Mouse (Mus musculus) embryo, embryonic 9.5 days (tissue): ENCODE measurements around the gene Wdr45.
"Not testable (repeated sequence)": the region's sequence is repeated elsewhere in the genome, so short reads cannot be mapped to it uniquely, and the experiment has no call there.

Source experiments
- DNase-seq: peaks from one replicate; pipeline ENCODE4 v3.0.0-alpha.2; 2017; ENCODE audit errors: extremely low spot score

Wdr45 gene

DNA sequence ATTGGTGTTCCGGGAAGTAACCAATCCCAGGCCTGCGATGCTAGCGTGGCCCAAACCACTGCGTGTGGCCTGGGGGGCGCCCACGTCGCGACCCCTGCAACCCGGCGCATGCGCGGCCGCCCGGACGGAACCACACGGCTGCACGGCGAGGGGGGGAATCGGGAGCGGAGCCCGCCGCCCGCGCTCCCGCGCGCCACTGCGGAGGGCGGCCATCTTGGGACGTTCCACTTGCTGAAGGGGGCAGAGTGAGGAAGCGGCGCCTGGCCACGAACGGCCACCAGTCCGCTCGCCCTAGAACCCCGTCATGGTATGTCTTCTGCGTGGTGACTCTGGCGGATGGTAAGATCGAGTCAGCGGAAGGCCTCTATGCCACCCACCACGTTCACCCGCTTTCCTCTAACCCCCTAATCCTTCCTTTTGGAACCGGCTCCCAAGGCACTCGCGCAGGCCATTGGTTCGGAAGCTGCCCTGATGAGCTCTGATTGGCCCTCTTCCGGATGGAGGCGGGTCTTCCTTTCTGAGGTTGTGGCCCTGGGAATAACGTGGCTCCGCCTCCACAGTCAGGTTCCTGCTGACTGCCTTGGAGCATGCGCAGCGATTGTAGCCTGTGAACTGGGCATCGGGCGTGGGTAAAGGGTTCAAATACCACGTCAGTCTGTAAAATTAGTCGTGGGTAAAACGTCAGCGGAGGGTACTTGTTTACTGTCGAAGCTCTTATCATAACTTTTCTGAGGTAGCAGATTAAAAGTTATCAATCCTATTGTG, at the start of gene Wdr45:
TSS of gene Wdr45 (plus strand) at position 199 of the 765 bp plus-strand sequence.
- peak; percentile 87 for DNase-seq

DNA sequence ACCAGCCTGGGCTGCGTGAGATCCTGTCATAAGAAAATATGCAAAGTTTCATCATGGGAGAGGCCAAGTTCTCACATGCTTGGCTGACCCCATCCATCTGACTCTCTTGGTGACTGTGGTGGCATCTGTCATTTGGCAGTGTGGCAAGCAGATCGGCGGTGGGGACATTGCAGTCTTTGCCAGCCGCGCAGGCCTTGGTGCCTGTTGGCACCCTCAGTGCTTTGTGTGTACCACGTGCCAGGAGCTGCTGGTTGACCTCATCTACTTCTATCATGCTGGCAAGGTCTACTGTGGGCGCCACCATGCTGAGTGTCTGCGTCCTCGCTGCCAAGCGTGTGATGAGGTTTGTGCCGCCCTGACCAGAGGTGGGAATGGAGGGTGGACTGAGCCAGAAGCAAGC, 49.3 kb upstream of the Wdr45 start:
- no peak for DNase-seq

DNA sequence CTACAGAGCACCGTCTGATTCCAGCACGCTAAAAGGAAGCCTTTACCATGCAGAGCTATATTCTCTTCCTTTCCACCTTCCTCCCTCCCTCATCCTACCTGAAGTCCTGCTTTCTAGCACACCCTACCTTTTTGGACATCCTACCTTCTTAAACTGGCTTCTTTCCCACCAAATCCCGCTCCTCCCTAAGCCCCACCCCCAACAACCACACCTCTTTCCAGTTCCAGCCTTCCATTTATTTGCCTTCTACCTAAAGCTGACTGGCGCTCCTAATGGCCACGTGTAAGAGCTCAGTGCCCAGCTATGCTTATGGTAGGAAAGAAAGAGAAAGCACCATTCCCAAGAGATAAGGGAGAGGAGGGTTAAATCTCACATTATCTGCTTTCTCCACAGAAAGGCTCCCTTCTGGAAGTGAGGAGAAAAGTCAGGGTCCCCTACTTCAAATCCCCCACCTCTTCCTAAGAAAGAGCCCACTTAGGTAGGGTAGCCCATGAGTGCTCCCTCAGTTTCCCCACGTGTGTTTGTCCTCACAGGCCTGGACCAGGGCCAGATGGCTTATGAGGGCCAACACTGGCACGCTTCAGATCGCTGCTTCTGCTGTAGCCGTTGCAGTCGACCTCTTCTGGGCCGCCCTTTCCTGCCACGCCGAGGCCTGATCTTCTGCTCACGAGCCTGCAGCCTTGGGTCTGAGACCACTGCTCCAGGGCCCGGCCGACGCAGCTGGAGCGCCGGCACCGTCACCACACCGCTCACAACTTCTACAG, 48.2 kb upstream of the Wdr45 start:
- DNase-seq, result no peak

DNA sequence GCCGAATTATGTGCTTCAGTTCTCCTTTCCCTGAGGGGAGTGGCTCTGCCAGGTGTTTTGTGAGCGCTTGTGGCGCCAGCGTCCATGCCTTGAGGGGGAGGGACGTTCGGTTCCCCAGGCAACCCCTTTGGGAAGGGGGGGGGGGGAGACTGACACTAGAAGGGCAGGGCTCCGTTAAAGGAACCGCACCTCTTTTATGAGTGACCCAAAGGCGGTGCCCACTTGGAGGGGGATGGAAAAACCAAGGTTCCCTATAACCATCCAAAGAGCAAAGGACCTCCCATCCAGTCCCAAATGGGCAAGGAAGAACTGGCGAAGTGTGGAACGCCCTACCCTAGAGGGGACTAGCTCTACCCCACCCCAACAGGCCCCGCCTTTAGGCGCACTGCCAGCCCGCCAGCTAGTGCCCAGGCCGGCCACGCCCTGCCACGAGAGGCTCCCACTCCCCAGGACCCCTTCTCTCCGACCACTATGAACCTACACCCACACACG, 43.7 kb upstream of the Wdr45 start:
- peak; percentile 54 for DNase-seq

DNA sequence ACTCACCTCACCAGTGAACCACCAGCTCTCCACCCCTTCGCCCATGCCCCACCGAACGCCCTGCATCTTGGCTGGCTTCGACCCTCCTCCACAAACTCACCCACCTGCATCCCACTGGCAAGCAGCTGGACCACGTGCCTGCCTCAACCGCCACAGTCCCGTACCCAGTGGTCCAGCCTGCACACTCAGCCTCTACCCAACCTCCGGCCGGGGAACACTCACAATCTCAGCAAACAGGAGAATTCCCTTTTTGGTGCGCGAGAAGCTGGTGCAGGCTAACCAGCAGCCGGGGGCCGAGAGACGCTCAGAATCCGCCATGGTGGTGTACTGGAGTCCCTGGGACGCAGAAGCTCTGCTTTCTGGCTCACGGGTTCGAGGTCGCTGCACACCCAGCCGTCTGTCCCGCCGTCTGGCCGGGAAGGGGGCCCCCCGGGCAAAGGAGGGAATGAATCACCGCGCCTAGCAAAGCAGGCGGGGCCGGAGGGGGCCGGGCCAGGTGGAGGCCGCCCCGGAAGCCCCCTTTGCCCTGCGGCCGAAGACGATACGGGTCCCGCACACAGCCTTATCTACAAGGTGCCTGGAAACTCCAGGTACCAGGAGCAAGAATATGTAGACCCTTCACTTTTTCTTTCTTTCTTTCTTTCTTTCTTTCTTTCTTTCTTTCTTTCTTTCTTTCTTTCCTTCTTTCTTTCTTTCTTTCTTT, 43.1 kb upstream of the Wdr45 start, which contains the start of gene Plp2:
TSS of gene Plp2 (minus strand) at position 470 of the 703 bp plus-strand sequence.
- DNase-seq, result peak; percentile 28

DNA sequence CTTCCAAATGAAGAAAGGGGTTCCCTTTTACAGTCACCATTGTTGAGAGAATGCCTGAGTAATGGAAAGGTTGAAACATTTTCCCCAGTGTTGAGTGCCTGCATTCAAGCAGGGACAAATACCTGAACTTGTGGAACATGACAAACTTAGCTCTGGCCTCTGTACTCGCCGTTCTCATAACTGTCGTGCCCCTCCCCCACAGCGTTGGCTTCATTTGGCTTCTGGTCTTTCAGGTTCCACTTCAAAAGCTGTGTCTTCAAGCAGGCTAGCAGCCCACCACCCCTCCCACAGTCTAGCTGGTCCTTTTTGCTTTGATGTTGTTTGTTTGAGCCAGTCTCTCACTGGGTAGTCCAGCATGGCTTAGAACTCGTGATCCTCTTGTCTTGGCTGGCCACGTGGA, 41.4 kb upstream of the Wdr45 start:
- no peak for DNase-seq

DNA sequence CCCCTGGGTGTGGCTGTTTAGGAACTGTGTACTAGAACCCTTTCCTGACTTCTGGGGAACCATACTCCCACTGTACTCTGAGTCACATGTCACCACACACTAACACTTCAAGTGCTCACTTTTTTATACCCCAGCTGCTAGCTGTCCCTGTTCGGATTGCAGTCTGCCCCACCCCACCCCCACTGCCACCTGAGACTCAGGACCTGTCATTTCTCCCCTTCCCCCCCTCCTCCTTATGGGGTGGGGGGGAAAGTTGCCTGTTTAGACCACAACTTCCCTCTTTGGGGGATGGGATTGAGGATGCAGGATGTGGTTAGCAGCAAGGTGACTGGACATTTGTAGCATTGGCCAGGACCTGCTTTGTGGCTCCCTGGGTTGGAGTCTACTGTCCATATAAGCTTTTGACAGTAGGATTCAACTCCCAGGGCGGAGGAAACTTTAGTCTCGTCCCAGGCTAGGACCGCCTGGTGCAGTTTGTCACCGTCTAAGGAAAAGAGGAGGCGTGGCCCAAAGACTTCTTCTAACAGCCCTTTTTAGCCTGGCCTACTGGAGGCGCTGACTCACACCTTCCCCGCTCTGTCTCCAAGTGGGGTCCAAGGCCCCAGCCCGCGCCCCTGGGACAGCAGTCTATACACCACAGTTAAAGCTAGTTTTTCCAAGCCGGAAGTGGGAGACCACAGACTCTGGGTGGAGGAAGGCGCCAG, 40.4 kb upstream of the Wdr45 start:
- DNase-seq, result no peak

DNA sequence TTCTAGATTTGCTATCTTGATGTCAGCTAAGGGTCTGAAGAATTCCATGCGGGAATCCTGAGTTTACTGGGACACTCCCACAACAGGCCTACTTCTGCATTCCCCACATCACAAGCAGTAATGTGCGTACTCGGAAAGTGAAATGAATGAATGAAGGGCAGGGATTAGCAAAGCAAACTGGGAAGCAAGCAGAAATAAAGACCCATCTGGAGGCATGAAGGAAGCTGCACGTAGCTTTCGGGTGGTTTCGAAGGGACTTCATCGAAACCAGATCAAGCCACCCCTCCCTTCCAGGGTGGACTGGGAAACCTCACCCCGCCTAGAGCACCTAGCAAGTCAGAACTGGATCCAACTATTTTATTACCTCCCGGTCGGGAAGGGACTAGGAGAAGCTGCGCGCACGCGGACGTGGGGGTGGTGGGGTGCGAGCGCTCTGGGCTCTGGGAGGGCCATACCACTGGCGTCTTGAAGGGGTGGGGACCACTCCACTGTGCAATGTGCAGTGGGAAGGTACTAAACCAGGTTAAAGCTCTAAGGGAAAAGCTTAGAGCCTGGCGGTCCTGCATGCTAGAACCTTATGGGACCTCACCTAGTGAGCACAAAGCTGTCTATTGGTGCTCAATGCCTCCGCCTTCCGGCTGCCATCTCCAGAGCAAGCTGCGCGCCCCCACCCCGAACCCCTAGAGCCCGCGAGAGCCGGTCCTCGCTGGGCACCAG, 39.7 kb upstream of the Wdr45 start:
- DNase-seq, result peak; percentile 22

DNA sequence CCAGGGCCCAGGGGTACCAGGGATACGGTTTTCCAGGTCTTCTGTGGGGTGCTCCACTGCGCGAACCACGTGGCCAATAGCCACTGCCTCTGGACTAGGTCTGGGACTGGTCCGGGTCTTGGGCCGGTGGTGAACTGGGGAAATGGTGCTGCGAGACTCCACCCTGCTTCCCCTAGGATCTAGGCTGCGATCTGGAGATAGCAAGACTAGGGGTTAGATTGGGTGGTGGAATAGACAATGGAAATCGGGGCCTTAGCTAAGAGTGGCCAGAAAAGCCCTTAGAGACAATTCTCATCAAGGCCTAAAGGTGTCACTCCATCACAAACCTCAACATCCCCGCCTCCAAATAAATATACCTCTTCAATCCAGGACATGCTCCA, 39.1 kb upstream of the Wdr45 start:
- no peak for DNase-seq

DNA sequence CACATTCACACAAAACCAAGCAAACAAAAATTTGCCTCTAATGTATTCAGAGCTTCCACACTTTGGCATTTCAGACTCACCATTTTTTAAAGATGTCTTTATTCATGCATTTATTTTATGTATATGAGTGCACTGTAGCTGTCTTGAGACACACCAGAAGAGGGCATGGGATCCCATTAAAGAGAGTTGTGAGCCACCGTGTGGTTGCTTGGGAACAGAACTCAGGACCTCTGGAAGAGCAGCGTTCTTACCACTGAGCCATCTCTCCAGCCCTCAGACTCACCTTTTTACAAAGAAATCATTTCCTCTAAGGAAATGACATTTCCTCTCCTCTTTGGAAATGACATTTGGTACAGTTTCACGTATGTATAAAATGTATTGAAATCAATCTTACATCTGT, 35.1 kb upstream of the Wdr45 start:
- no peak for DNase-seq

DNA sequence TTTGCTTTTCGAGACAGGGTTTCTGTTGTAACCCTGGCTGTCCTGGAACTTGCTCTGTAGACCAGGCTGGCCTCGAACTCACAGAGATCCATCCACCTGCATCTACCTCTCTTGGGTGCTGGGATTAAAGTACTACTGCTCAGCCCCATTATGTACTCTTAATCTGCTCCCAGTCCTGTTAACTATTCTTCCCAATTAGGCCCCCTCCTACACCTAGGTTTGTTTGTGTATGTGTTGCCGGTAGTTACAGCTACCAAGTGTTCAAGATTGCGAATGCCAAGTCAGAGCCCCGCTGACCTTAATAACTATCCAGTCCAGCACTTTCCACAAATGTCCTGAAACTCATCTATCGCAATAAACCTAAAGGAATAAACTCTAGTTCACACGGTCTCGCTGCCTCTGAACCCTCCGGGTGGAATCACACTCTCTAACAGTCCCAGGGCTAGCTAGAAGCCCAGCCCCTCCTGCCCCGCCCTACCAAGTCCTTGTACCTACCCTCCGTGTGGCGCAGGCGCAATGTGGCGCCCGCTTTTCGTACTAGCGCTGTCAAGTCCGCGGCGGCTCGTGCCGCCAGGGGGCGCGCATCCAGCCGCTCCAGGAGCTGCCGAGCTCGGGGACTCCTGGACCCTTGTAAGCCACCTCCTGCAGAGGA, 34.6 kb upstream of the Wdr45 start:
- DNase-seq, result peak; percentile 87

DNA sequence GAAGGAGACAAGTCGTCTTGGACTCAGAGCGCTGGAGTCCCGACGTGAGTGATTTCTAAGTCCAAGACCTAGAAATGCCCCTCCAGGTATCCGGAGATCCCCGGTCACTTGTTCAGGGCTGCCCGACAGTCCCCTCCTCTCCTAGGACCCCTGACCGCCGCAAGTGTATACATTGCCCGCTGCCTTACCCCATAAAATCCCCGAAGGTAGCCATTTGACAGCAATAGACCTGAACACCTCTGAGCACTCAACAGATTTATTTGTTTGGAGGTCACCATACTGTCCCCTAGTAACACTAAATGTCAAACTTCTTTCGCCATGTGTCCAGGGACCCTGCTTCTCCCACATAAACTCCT, 34.1 kb upstream of the Wdr45 start:
- no peak for DNase-seq

DNA sequence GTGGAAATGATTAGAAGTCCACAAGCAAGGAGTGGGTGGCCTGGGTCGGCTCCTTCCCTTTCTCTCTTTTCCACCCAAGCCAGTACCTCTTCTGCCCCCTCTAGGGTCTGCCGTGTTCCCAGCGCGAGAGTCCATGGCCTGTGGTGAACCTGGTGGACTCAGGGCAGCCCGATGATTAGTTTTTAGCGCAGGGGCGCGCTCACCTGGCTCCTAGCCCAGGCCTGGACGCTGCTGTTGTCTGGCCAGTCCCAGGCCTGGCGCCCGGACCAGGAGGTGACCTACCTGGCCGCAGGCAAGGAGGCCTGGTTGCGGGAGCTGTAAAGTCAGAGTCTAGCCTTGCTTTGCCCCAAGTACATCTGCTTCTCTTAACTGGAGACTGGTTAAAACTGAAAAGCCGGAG, 33.3 kb upstream of the Wdr45 start, which contains the start of gene Magix:
TSS of gene Magix (minus strand) at position 388 of the 400 bp plus-strand sequence.
- no peak for DNase-seq

DNA sequence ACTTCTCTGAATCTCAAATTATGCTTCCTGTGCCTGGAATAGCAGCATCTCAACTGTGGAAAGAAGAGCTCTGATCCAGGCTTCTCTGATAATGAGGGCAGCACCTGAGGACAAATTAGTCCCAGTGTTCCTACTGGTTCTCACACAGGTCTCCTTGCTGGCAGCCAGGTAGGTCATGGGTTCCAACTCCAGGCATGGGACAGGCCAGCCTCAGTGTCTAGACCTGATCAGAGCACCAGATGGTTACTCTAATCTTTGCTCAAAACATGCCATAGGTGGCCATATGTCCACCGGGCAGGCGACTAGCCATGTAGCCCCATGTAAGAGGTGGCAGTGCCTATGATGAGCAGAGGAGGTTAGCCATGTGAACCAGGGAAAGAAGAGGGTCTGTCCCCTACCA, 25.8 kb upstream of the Wdr45 start:
- no peak for DNase-seq

DNA sequence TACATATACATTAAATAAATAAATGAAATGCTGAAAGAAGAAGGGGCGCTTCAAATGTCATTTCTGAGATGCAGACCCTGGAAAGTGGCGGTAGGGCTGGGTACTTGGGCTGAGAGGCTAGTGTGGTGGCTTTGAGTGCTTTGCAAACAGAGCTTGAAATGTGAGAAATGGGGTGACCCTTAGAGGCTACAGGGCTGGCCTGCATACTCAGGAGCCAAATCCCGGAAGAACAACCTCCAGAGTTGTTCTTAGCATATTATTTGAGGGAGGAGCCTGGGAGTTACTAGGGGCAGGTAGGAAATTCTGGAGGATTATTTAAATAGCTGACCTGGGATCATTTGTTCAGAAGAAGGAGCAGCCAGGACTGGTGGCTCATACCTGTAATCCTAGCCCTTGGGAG, 23.6 kb upstream of the Wdr45 start:
- no peak for DNase-seq

DNA sequence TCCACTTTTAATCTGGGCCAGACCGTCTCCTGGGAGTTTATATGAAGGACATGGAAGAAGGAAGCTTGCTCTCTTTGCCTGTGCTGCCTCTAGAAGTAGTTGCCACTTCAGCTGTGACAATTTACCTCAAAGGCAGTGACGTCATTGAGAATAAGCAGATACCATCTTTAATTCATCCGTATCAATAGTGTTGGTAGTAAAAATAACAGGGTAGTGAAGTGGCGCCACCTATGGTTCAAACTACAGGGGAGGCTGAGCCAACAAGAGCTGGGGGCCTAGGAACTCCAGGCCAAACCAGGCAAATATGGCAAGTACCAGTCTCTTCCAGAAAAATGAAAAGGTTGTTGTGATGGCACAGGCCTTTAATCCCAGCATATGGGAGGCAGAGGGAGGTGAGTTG, 21.3 kb upstream of the Wdr45 start:
- DNase-seq, result no peak

DNA sequence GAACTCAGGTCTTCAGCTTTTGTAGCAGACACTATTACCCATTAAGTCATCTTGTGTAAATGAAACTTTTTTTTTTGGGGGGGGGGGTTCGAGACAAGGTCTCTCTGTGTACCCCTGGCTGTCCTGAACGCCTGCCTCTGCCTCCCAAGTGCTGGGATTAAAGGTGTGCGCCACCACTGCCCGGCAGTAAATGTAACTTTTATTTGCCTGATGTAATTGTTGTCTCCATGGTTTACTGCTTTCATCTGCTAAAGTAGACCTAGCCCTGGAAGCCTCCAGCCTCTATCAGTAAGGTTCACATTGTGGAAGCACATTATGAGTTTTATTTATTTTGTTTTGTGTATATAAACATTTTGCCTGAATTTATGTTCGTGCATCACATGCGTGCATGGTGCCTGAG, 17.6 kb upstream of the Wdr45 start:
- no peak for DNase-seq

DNA sequence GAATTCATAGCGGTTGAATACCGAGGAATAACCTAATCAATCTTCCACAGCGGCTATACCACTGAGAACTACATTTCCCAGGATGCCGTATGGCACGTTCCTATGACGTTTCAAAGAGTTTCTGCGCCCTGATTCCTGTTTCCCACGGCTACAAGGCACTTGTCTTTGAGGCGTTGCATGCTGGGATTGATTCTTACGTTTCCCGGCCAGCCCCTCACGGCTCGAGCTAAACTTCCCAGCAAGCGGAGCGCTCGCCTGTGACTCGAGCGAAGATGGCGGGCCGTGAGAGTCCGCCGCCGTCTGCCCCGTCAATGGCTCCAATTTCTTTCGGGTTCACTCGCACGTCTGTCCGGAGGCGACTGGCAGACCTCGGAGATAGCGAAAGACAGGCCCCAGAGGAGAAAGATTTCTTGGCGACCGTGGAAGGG, 17.2 kb upstream of the Wdr45 start, which contains the start of gene Gpkow:
TSS of gene Gpkow (plus strand) at position 178 of the 428 bp plus-strand sequence.
- peak; percentile 74 for DNase-seq

DNA sequence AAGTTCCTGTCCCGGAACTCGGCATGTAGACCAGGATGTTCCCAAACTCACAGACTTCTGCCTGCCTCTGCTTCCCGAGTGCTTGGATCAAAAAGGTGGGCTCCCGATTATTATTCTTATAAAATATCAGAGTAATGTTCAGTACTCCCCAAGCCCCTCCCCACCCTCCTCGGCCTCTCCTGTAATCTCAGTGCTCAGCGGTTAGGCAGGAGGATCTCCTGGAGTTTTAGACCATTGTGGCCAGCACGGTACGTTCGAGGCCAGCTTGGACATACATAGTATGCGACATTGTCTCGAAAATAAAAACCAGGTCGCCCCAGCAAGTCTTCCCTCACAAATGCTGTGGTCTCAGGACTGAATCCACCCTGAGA, 384 bp upstream of the Wdr45 start:
- DNase-seq, result not testable (repeated sequence)

DNA sequence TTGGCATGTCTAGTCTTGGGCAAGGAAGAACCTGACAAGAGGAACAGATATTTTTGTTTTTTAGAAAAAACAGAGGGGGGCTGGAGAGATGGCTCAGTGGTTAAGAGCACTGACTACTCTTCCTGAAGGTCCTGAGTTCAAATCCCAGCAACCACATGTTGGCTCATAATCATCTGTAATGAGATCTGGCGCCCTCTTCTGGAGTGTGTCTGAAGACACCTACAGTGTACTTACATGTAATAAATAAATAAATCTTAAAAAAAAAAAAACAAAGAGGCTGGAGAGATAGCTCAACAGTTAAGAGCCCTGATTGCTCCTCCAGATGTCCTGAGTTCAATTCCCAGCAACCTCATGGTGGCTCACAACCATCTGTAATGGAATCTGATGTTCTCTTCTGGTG, 1.9 kb downstream of the Wdr45 start:
- not testable (repeated sequence) for DNase-seq
